Mouse (Mus musculus): ENCODE results near the gene Plxnc1. TPM values are rescaled to one million over a fixed set of nuclear protein-coding genes. Genes with fewer than 3 reads are reported as not detected.

Gene Plxnc1
- total RNA-seq, 2 experiments from 2014 or later, result 0.33 to 0.59 TPM

DNA sequence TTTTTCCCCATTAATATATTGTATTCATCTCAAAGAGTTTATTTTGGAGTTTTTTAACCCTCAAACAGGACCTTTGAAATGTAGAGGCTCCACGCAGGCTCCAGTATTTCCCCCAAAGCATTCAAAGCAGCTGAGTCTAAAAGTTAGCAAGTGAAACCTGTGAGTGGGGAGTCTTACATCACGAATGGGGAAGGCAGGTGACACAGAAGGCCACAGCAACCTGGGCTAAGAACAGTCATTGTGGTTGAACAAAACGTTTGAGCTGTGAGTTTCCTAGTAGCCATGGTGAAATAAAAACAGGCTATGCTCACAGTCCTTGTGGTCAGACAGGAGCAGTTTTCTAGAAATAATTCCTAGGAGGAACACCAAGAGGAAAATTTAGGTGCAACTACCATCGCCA lies 95.3 kb downstream of the Plxnc1 start:
- no peak for TF ChIP-seq CTCF (IDR thresholded peaks at IDR 0.05)
- DNase-seq, result no peak
- H3K4me3 ChIP-seq, result no peak overlapping the region
- intact Hi-C loops (cut with DNase I), result loop anchor here (10.0 kb wide), 1 partner anchor 195 kb away; no protein-coding TSS in a partner anchor
- H3K27ac ChIP-seq, result no peak overlapping the region

GRCm38 (mm10) chr10:94848344-94848743 lies 96.3 kb downstream of the Plxnc1 start:
- no peak for TF ChIP-seq CTCF (IDR thresholded peaks at IDR 0.05)
- Histone ChIP-seq H3K27ac (no peak overlapping the region), H3K4me3 (no peak overlapping the region)
- intact Hi-C loops (cut with DNase I), result loop anchor here (10.0 kb wide), 1 partner anchor 194 kb away; no protein-coding TSS in a partner anchor
- DNase-seq, result no peak

- intact Hi-C loops (cut with DNase I), result loop anchor here (10.0 kb wide), 1 partner anchor 192 kb away; no protein-coding TSS in a partner anchor
- DNase-seq, result no peak
- Histone ChIP-seq H3K27ac (no peak overlapping the region), H3K4me3 (no peak overlapping the region)
- no peak for TF ChIP-seq CTCF (IDR thresholded peaks at IDR 0.05)
Measured at GRCm38 (mm10) chr10:94846501-94847105, 98.0 kb downstream of the Plxnc1 start.

DNA sequence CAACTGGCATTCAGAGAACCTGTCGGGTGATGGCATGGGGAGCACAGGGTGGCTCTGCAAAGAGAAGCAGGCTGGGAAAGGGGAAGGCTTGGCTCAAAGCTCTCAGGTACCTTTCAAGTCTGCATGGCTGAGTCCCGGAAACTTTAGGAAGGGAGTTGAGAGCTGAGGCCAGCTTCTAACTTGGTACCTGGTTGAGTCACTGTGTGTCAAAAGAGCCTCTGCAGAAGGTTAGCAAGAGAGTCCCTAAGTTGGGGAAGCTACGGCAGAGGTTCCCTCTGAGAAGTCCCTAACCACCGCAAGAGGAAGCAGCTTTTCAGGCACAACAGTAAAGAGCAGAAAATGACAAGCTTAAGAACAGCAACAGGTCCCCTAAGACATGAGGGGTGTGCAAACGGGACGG lies 99.9 kb downstream of the Plxnc1 start:
- no peak for DNase-seq
- no peak overlapping the region for H3K4me3 ChIP-seq
- TF ChIP-seq CTCF (IDR thresholded peaks at IDR 0.05), result no peak
- intact Hi-C loops (cut with DNase I), result loop anchor here (10.0 kb wide), 1 partner anchor 190 kb away; no protein-coding TSS in a partner anchor
- no peak overlapping the region for H3K27ac ChIP-seq

DNA sequence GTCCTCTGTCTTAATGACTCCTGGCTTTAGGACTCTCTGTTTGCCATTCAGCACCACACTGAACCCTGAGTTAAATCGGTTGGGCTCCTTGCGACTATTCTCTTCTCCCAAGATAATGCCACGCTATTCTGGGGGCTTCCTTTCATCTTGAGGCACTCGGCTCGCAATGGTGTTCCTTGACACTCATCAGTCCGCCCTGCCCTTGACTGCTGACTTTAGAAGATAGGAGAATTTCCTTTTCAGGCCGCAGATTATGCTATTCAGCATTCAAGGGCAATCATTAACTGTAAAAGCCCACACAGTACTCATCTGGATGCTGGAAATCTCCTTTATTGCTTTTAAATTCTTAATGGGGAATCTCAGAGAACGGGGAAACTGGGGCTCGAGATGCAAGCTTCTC lies 108.8 kb downstream of the Plxnc1 start:
- Histone ChIP-seq H3K27ac (no peak overlapping the region), H3K4me3 (no peak overlapping the region)
- DNase-seq, result no peak
- no peak for TF ChIP-seq CTCF (IDR thresholded peaks at IDR 0.05)
- intact Hi-C loops (cut with DNase I), result no loop called here

GRCm38 (mm10) chr10:94829407-94829806 lies 115.2 kb downstream of the Plxnc1 start:
- H3K4me3 ChIP-seq, result peak overlapping the region; percentile 69
- intact Hi-C loops (cut with DNase I), result no loop called here
- DNase-seq, result peak; percentile 79
- TF ChIP-seq CTCF (IDR thresholded peaks at IDR 0.05), result no peak
- H3K27ac ChIP-seq, result peak overlapping the region; percentile 66

DNA sequence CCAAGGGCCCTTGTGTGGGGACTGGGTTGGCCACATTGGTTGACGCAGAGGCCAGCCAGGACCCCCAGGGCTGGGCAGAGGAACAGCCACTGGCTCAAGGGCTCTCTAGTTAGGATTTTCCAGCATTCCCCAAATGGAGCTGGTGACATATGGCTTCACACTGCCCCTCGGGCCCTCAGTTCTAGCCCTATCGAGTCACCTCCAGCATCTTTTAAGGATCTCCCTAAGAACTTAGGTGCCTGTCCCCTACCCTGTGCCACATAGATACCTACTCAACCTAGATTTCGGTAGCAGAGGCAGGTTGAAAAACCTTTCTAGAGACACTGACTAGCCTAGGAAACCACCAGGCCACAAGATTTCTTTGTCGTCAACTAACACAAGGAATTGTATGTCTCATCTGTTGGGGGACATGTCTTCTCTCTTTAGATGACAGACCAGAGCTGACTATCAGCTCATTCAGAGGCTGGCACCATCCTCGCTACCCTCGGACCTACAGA lies 115.9 kb downstream of the Plxnc1 start:
- H3K27ac ChIP-seq, result no peak overlapping the region
- intact Hi-C loops (cut with DNase I), result no loop called here
- DNase-seq, result no peak

DNA sequence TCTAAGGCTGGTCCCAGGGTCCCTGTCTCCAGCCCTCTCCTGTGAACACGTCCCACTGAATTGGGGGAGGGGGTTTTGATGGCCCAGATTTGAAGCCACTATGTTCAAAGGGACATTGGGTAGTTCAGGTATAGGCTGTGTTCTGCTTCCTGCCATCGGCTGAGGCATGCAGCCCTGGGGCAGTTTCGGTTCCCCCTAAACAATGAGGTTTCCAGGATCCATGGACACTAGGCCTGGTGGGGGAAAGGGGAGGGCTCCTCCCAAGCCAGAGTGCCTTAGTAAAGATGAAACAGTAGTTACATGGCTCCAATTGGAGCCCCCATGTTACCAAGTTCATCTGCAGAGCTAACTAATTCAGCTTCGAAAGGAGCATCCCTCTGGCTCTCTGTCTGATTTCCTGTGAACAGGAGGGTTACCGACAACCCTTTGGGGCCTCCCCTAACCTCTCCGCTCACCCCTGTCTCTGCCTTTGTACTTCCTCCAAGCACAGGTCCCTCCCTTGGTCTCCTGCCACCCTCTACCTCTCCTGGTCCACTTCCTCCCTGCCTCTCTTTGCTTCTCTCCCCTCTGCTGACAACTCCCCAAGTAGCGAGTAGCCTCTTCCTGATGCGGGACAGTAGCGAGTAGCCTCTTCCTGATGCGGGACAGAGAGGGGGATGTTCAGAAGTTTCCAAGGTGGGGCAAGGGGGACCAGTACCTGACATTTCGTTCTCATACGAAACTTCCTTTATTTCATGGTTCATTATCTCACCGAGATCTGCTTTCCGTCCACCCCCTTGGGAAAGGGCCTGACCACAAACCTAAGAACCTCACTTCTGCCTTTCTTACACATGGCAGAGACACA lies 116.5 kb downstream of the Plxnc1 start:
- no peak overlapping the region for H3K27ac ChIP-seq
- intact Hi-C loops (cut with DNase I), result no loop called here

More for the DNA sequence above, 115.9 kb downstream of the Plxnc1 start:
- no peak for TF ChIP-seq CTCF (IDR thresholded peaks at IDR 0.05)
- peak overlapping the region; percentile 69 for H3K4me3 ChIP-seq

GRCm38 (mm10) chr10:94827325-94827724 lies 117.3 kb downstream of the Plxnc1 start:
- intact Hi-C loops (cut with DNase I), result no loop called here
- Histone ChIP-seq H3K27ac (no peak overlapping the region), H3K4me3 (no peak overlapping the region)
- no peak for DNase-seq
- no peak for TF ChIP-seq CTCF (IDR thresholded peaks at IDR 0.05)

More for the DNA sequence above, 116.5 kb downstream of the Plxnc1 start:
- no peak for DNase-seq
- TF ChIP-seq CTCF (IDR thresholded peaks at IDR 0.05), result no peak
- no peak overlapping the region for H3K4me3 ChIP-seq

- Histone ChIP-seq H3K4me3 (no peak overlapping the region), H3K27ac (no peak overlapping the region)
- intact Hi-C loops (cut with DNase I), result no loop called here
- no peak for TF ChIP-seq CTCF (IDR thresholded peaks at IDR 0.05)
- DNase-seq, result no peak
Measured at GRCm38 (mm10) chr10:94826436-94826835, 118.2 kb downstream of the Plxnc1 start.

- H3K27ac ChIP-seq, result no peak overlapping the region
- TF ChIP-seq CTCF (IDR thresholded peaks at IDR 0.05), result no peak
- no peak overlapping the region for H3K4me3 ChIP-seq
- intact Hi-C loops (cut with DNase I), result no loop called here
- DNase-seq, result no peak
Measured at GRCm38 (mm10) chr10:94825951-94826350, 118.7 kb downstream of the Plxnc1 start.

DNA sequence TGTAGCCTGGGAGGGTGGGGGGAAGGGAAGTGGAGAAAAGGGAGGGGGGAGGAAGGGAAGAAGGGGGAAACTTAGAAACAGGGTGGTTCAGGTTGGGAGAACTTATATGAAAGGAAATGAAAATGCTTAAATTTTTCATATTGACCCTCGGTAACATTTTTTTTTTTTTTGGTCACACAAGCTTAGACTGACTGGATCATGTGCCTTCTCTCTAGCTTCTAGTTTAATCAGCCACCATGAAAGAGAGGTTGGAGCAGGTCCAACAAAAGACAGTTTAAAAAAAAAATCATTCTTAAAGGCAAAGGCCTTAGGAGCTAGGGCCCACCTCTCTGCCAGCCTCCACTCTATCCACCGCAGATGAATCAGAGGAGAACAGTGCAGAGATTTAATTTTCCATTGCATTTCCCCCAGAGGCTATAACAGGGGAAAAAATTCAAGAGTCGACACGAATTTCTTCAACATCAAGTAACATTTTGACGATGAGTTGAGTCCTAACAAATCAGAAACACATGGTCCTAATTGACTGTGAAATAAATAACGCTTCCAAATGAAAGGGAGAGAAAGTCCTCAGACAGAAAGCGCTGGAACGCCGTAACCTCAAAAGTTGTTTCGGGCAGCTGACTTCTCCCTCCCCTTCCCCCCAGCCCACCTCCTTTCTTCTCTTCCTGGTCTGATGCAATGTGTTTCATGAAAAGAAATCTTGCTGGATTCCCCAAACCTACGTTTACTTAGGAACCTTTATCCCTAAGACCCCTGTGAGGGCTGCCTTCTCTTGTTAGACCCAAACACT lies 120.5 kb downstream of the Plxnc1 start:
- intact Hi-C loops (cut with DNase I), result no loop called here
- no peak for DNase-seq
- no peak for TF ChIP-seq CTCF (IDR thresholded peaks at IDR 0.05)
- Histone ChIP-seq H3K27ac (peak overlapping the region; percentile 43), H3K4me3 (no peak overlapping the region)

Measured in gastrocnemius, adult 2 months (tissue).